Mouse (Mus musculus) heart, postnatal 0 days (tissue): ENCODE measurements around the gene Vav1.

Experiments
- CTCF ChIP-seq: IDR thresholded peaks from 2 replicates; pipeline ENCODE4 v1.5.1; 2016; ENCODE audit warnings: antibody characterized with exemption, control low read depth, low read depth
- EP300 ChIP-seq: IDR thresholded peaks from 2 replicates; pipeline ENCODE4 v1.6.1; 2016; ENCODE audit warnings: antibody characterized with exemption, low read depth

GRCm38 (mm10) chr17:57273846-57274245, 5.1 kb upstream of the Vav1 start:
- TF ChIP-seq CTCF, result no peak
- TF ChIP-seq EP300, result no peak
